Mouse (Mus musculus) erythroblast, embryonic 14.5 days (primary cell): ENCODE measurements around the gene Lrrc57.

Experiments used
- GATA1 ChIP-seq: IDR thresholded peaks from 2 replicates; pipeline ENCODE4 v1.6.1; 2012; ENCODE audit warnings: low read length, inconsistent platforms, mixed read lengths
- TAL1 ChIP-seq: IDR thresholded peaks from 3 replicates; pipeline ENCODE4 v1.6.1; 2012; ENCODE audit warnings: low read length, inconsistent platforms, mixed read lengths

DNA sequence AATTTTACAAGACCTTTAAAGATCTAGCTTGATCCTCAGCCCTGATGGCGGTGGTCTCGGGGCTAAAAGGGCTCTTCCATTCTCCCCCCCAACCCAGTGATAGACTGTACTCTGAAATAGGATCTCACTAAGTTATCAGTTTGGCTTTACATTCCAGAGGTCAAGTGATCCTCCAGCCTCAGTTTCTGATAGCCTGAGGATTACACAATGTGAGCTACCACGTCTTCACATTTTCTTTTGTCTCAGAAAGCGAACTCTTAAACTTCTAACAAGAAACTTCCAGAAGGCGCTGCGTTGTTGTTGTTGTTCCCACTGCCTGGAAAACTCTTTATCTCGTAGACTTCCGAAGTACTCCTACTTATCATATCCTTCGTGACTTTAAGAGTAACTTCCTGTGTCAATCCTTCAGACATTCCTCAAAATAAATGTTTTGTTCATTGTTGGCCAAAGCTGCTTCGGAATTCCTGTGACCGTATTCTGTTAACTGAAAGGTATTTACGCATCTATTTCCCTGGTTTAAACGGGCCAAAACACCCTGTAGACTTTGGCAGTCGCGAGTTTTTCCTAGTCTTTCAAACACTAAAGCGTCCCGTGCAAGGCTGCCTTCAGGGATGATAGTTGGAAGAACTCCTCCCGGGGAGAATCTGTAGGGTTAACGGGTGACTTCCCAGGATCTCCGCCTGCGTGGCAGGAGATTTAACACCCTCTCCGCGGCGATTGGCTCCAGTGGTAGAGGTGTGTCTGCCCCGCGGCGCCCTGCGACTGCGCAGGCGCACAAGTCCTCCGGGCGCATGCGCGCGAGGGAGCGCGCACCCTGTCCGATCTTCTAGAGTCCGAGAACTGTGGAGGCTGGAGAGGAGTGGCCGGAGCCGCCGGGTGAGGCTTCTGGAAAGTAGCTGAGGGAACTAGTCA, 42.2 kb downstream of the Lrrc57 start, which contains the start of gene Snap23:
- TF ChIP-seq GATA1 (no peak), TAL1 (no peak)
